8 mouse cellular contexts compared by ENCODE assay signal in the genomic region with DNA sequence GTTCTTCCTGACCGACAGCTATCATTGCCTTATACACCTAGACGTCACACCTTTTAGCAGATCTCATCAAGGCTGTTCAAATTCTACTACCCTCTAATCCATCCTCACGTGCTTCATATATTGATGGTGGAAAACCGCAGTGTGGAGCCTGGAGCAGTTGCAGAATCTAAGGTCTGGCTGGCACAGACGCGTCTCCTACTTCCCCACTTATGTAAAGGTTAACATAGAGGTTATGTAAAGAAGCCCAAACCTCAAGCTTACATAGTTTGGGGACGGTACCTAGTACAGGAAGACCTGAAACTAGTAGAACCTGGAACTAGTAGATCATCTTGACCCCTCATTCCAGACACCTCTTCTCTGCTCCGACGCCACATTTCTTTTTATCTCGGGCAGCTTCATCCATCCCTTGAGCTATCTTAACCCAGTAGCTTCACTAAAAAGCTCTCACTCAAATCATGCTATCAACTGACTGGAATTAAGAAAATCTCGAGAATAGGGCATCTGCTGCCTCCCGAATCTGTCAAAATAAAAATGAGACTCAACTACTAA. TPM values are rescaled to one million over a fixed set of nuclear protein-coding genes. Genes with fewer than 3 reads are reported as not detected.
DNase-seq lines count a peak whose midpoint lies in the region; ATAC-seq lines count a peak whose summit lies in the region.

No protein-coding gene starts in this region.

- H3K27me3 ChIP-seq in erythroblast, embryonic 14.5 days (ENCODE audit: control insufficient read depth): no peaks in the 10 kb centered on the region
- H3K27me3 ChIP-seq in embryonic facial prominence, embryonic 12.5 days: no peaks in the 10 kb centered on the region
- no peaks in the 10 kb centered on the region for H3K27me3 ChIP-seq in intestine, embryonic 16.5 days (replicated peaks; ENCODE audit: control insufficient read depth, insufficient read depth, low read length)
- no peaks in the 10 kb centered on the region for H3K27me3 ChIP-seq in neural tube, embryonic 12.5 days (replicated peaks)

- peak overlapping the region; percentile 88 for H3K27ac ChIP-seq in embryonic facial prominence, embryonic 12.5 days
- peak overlapping the region; percentile 88 for H3K27ac ChIP-seq in intestine, embryonic 16.5 days (ENCODE audit: low read length)
- peak overlapping the region; percentile 80 for H3K27ac ChIP-seq in neural tube, embryonic 12.5 days

- 11% methylated on average over 12 of the region's 12 CpGs for WGBS in embryonic facial prominence, embryonic 12.5 days
- WGBS in intestine, embryonic 16.5 days: 7% methylated on average over 12 of the region's 12 CpGs
- 12% methylated on average over 12 of the region's 12 CpGs for WGBS in neural tube, embryonic 12.5 days

- H3K4me1 ChIP-seq in erythroblast, embryonic 14.5 days (ENCODE audit: control insufficient read depth): peaks cover 20% of the 10 kb centered on the region
- H3K4me1 ChIP-seq in embryonic facial prominence, embryonic 12.5 days: peaks cover 6% of the 10 kb centered on the region; the same call in 1 of the 2 replicates
- H3K4me1 ChIP-seq in intestine, embryonic 16.5 days (ENCODE audit: control insufficient read depth, insufficient read depth, low read length): 0 out of 2 replicates have a peak, but pooled peaks cover 6% of the 10 kb centered on the region
- peaks cover 9% of the 10 kb centered on the region for H3K4me1 ChIP-seq in neural tube, embryonic 12.5 days

- DNase-seq in 3T3-L1 (ENCODE audit: low read depth, low spot score): peak; percentile 18
- no peak for DNase-seq in left cerebral cortex, postnatal 14 days (ENCODE audit: low spot score in 2 of 2)
- no peak for DNase-seq in gastrocnemius, postnatal 10 days

- intact Hi-C loops in left cerebral cortex, postnatal 14 days (cut with DNase I): loop anchor here (5.0 kb wide), 1 partner anchor 99 kb away; no protein-coding TSS in a partner anchor

- H3K9ac ChIP-seq in embryonic facial prominence, embryonic 12.5 days: peak overlapping the region; percentile 66
- peak overlapping the region; percentile 84 for H3K9ac ChIP-seq in intestine, embryonic 16.5 days (ENCODE audit: low read depth, low read length)
- peak overlapping the region; percentile 64 for H3K9ac ChIP-seq in neural tube, embryonic 12.5 days

- peak overlapping the region; percentile 83 for H3K4me3 ChIP-seq in erythroblast, embryonic 14.5 days (replicated peaks)
- H3K4me3 ChIP-seq in embryonic facial prominence, embryonic 12.5 days: peak overlapping the region; percentile 65
- H3K4me3 ChIP-seq in intestine, embryonic 16.5 days (ENCODE audit: low read length): peak overlapping the region; percentile 81
- peak overlapping the region; percentile 57 for H3K4me3 ChIP-seq in neural tube, embryonic 12.5 days

- no peaks in the 10 kb centered on the region; the same call in 1 of the 2 replicates for H3K36me3 ChIP-seq in erythroblast, embryonic 14.5 days (ENCODE audit: control insufficient read depth)
- H3K36me3 ChIP-seq in embryonic facial prominence, embryonic 12.5 days: 0 out of 2 replicates have a peak, but pooled peaks cover 3% of the 10 kb centered on the region
- no peaks in the 10 kb centered on the region for H3K36me3 ChIP-seq in intestine, embryonic 16.5 days (ENCODE audit: control insufficient read depth, insufficient read depth, low read length)
- peaks cover 5% of the 10 kb centered on the region; the same call in 1 of the 2 replicates for H3K36me3 ChIP-seq in neural tube, embryonic 12.5 days

- ATAC-seq in erythroblast, adult 5-6 weeks (replicated peaks; ENCODE audit: low FRiP score, poor library complexity, severe bottlenecking): no peak
- peak; percentile 32; the same call in 1 of the 2 replicates for ATAC-seq in embryonic facial prominence, embryonic 12.5 days (ENCODE audit: insufficient number of reproducible peaks, insufficient read depth, low FRiP score, low TSS enrichment)
- ATAC-seq in intestine, embryonic 16.5 days: peak; percentile 62
- ATAC-seq in neural tube, embryonic 12.5 days (ENCODE audit: low FRiP score, low read depth): peak; percentile 16

- H3K9me3 ChIP-seq in erythroblast, embryonic 14.5 days (ENCODE audit: control insufficient read depth, low read length): no peaks in the 10 kb centered on the region
- H3K9me3 ChIP-seq in embryonic facial prominence, embryonic 12.5 days: no peaks in the 10 kb centered on the region
- no peaks in the 10 kb centered on the region for H3K9me3 ChIP-seq in intestine, embryonic 16.5 days (ENCODE audit: control insufficient read depth, low read length)
- no peaks in the 10 kb centered on the region for H3K9me3 ChIP-seq in neural tube, embryonic 12.5 days

- peak overlapping the region; percentile 62 for H3K4me2 ChIP-seq in embryonic facial prominence, embryonic 12.5 days (replicated peaks)
- peak overlapping the region; percentile 89 for H3K4me2 ChIP-seq in intestine, embryonic 16.5 days (ENCODE audit: low read depth, low read length)
- peak overlapping the region; percentile 69 for H3K4me2 ChIP-seq in neural tube, embryonic 12.5 days (replicated peaks)

RNA-seq across cellular contexts. Expression of a gene that starts 0.5 kb away (rescaled TPM):
- polyA plus RNA-seq in erythroblast, embryonic 14.5 days (2012): 0.24 and 0.31 TPM in 2 replicates
- 6.3 and 7.3 TPM in 2 replicates for total RNA-seq in erythroblast, adult 5-6 weeks (2015; ENCODE audit: low replicate concordance)
- total RNA-seq in erythroblast, adult 5-6 weeks (2017; ENCODE audit: low replicate concordance): 4.5 and 6.1 TPM in 2 replicates
- 48.3 and 49.3 TPM in 2 replicates for polyA plus RNA-seq in embryonic facial prominence, embryonic 12.5 days (2016; fragmentation: Nextera tagmentation; extraction: Ambion mirVana)
- polyA plus RNA-seq in intestine, embryonic 16.5 days (2015; fragmentation: Nextera tagmentation; extraction: Ambion mirVana): 29.6 and 33.6 TPM in 2 replicates
- polyA plus RNA-seq in neural tube, embryonic 12.5 days (2016; fragmentation: Nextera tagmentation; extraction: Ambion mirVana): 49.4 and 50.4 TPM in 2 replicates
- total RNA-seq in left cerebral cortex, postnatal 14 days (2021): 10 to 100 TPM; 11.1 to 15.9 TPM
- total RNA-seq in gastrocnemius, postnatal 10 days (2021): 10 to 100 TPM; 10.1 to 10.7 TPM

RNA-seq across cellular contexts. Expression of a gene that starts 40.9 kb away (rescaled TPM):
- not detected in 2 replicates for polyA plus RNA-seq in erythroblast, embryonic 14.5 days (2012)
- 0.21 TPM in 1 of 2 replicates, not detected in the other for total RNA-seq in erythroblast, adult 5-6 weeks (2015; ENCODE audit: low replicate concordance)
- not detected in 2 replicates for total RNA-seq in erythroblast, adult 5-6 weeks (2017; ENCODE audit: low replicate concordance)
- polyA plus RNA-seq in embryonic facial prominence, embryonic 12.5 days (2016; fragmentation: Nextera tagmentation; extraction: Ambion mirVana): 1.7 and 2.3 TPM in 2 replicates
- polyA plus RNA-seq in intestine, embryonic 16.5 days (2015; fragmentation: Nextera tagmentation; extraction: Ambion mirVana): 0.46 and 0.51 TPM in 2 replicates
- polyA plus RNA-seq in neural tube, embryonic 12.5 days (2016; fragmentation: Nextera tagmentation; extraction: Ambion mirVana): 4.0 and 4.4 TPM in 2 replicates
- 100 to 1,000 TPM; 117 to 127 TPM for total RNA-seq in left cerebral cortex, postnatal 14 days (2021)
- total RNA-seq in gastrocnemius, postnatal 10 days (2021): 1 to 10 TPM; 1.5 to 2.3 TPM

Comparison
In these comparisons a context has a peak if more than half of its experiments do, and no peak if none do; other contexts are left out.
1. RNA of a gene that starts 0.5 kb away (polyA plus RNA-seq): 49.4 to 50.4 TPM in neural tube, embryonic 12.5 days, 48.3 to 49.3 TPM in embryonic facial prominence, embryonic 12.5 days and 29.6 to 33.6 TPM in intestine, embryonic 16.5 days; 0.24 to 0.31 TPM in erythroblast, embryonic 14.5 days; every median in the first group is over 10 times any median in the second.
2. Peak in every context shown above with its lines, with median percentiles within 50 percentile points of each other: H3K4me3 ChIP-seq, H3K27ac ChIP-seq, H3K4me2 ChIP-seq and H3K9ac ChIP-seq.